ENCODE assay signal across 8 mouse cellular contexts in genomic region chr5:130171423-130171954, GRCm38 (mm10). TPM values are rescaled to one million over a fixed set of nuclear protein-coding genes. Genes with fewer than 3 reads are reported as not detected.
DNase-seq lines count a peak whose midpoint lies in the region; ATAC-seq and TF ChIP-seq lines count a peak whose summit lies in the region.

Gene Rabgef1, plus strand, starts transcription at chr5:130171798.

- no peak for TF ChIP-seq EP300 in MEL (IDR thresholded peaks at IDR 0.05; ENCODE audit: low read depth in 1 of 2, low read length in 2 of 2)

- H3K4me2 ChIP-seq in neural tube, embryonic 15.5 days = peak within 1 kb of the TSS; percentile 82

- H3K4me3 ChIP-seq in MEL (ENCODE audit: control insufficient read depth in 1 of 2, insufficient read depth in 1 of 2, low read depth in 2 of 2, low read length in 2 of 2) = peak within 1 kb of the TSS; percentile 78 to 98
- peak within 1 kb of the TSS; percentile 83 for H3K4me3 ChIP-seq in layer of hippocampus, adult 2 months
- H3K4me3 ChIP-seq in lung, adult 2 months (replicated peaks; ENCODE audit: extremely low read depth, low read depth, low read length) = peak within 1 kb of the TSS; percentile 63
- peak within 1 kb of the TSS; percentile 58 for H3K4me3 ChIP-seq in neural tube, embryonic 15.5 days (replicated peaks)

- H3K9me3 ChIP-seq in MEL (replicated peaks; ENCODE audit: insufficient read depth, low read length) = no peaks in the 10 kb centered on the region
- H3K9me3 ChIP-seq in neural tube, embryonic 15.5 days (replicated peaks) = no peaks in the 10 kb centered on the region

- DNase-seq in MEL (ENCODE audit: low read depth, low spot score) = peak; percentile 91
- peak; percentile 91 for DNase-seq in cerebellum, adult 8-10 months
- peak; percentile 86 for DNase-seq in forelimb bud, embryonic 11.5 days (ENCODE audit: low read depth, low spot score)
- DNase-seq in heart, postnatal 4 days = peak; percentile 97
- DNase-seq in layer of hippocampus, adult 2 months (ENCODE audit: low spot score in 2 of 2) = peak; percentile 91 to 92
- DNase-seq in lung, adult 2 months = peak; percentile 96
- peak; percentile 95 for DNase-seq in testis, postnatal 10 days (ENCODE audit: low spot score)

- peak within 1 kb of the TSS; percentile 99 for H3K27ac ChIP-seq in MEL (ENCODE audit: control insufficient read depth, low read depth, low read length)
- H3K27ac ChIP-seq in layer of hippocampus, adult 2 months = peak within 1 kb of the TSS; percentile 98
- H3K27ac ChIP-seq in neural tube, embryonic 15.5 days (replicated peaks) = peak within 1 kb of the TSS; percentile 92

- peak; percentile 86 to 92 for TF ChIP-seq POLR2A in MEL (IDR thresholded peaks at IDR 0.05; ENCODE audit: control insufficient read depth in 1 of 2, insufficient read depth in 1 of 2, low read depth in 1 of 2, low read length in 2 of 2, poor library complexity in 1 of 2)
- peak; percentile 98 for TF ChIP-seq POLR2A in lung, adult 2 months (IDR thresholded peaks at IDR 0.05; ENCODE audit: borderline replicate concordance, extremely low read depth, low read depth, low read length)

- H3K27me3 ChIP-seq in MEL (ENCODE audit: control insufficient read depth in 1 of 2, insufficient read depth in 2 of 2, low read length in 2 of 2) = no peaks in the 10 kb centered on the region
- no peaks in the 10 kb centered on the region for H3K27me3 ChIP-seq in neural tube, embryonic 15.5 days (replicated peaks)

- under 1% methylated on average over 53 of the region's 62 CpGs for WGBS in lung, adult 2 months
- under 1% methylated on average over 53 of the region's 62 CpGs for WGBS in neural tube, embryonic 15.5 days

- peaks cover 46% of the 10 kb centered on the region for H3K79me2 ChIP-seq in MEL (ENCODE audit: control insufficient read depth, insufficient read depth, low read length, poor library complexity)

- no peak for TF ChIP-seq RAD21 in MEL (IDR thresholded peaks at IDR 0.05; ENCODE audit: low read depth, low read length)

- 0 out of 6 replicates have a peak, but pooled peaks of 1 of the 3 experiments have one; percentile 0 for TF ChIP-seq CTCF in MEL (IDR thresholded peaks at IDR 0.05 in 2 of 3, conservative IDR thresholded peaks at IDR 0.05 in 1 of 3; ENCODE audit: control insufficient read depth in 1 of 3, insufficient read depth in 1 of 3, low read depth in 2 of 3, low read length in 3 of 3, poor library complexity in 1 of 3, severe bottlenecking in 1 of 3)
- TF ChIP-seq CTCF in layer of hippocampus, adult 2 months (conservative IDR thresholded peaks at IDR 0.05) = no peak
- no peak for TF ChIP-seq CTCF in lung, adult 2 months (IDR thresholded peaks at IDR 0.05; ENCODE audit: insufficient read depth, low read length)

- ATAC-seq in neural tube, embryonic 15.5 days (ENCODE audit: low FRiP score) = peak; percentile 97

- peak within 1 kb of the TSS; percentile 97 for H3K9ac ChIP-seq in MEL (ENCODE audit: control insufficient read depth, low read depth, low read length, poor library complexity, severe bottlenecking)
- peak within 1 kb of the TSS; percentile 83 for H3K9ac ChIP-seq in neural tube, embryonic 15.5 days (replicated peaks)

- H3K36me3 ChIP-seq in MEL (ENCODE audit: control insufficient read depth in 1 of 2, insufficient read depth in 2 of 2, low read length in 2 of 2) = peaks cover 0 to 47% of the 10 kb centered on the region in 2 experiments; a peak in 2 of 4 replicates
- H3K36me3 ChIP-seq in neural tube, embryonic 15.5 days = no peaks in the 10 kb centered on the region

- peaks cover 27 to 47% of the 10 kb centered on the region in 2 experiments for H3K4me1 ChIP-seq in MEL (ENCODE audit: control insufficient read depth in 1 of 2, insufficient read depth in 2 of 2, low read length in 2 of 2)
- H3K4me1 ChIP-seq in lung, adult 2 months (ENCODE audit: control insufficient read depth, insufficient read depth, low read length) = peaks cover 9% of the 10 kb centered on the region; the same call in 1 of the 2 replicates
- peaks cover 27% of the 10 kb centered on the region for H3K4me1 ChIP-seq in neural tube, embryonic 15.5 days

TF ChIP-seq in MEL, 35 proteins besides CTCF, POLR2A, EP300 and RAD21:
- TF ChIP-seq RCOR1 (IDR thresholded peaks at IDR 0.05; ENCODE audit: low read depth, low read length) = no peak
- peak; percentile 61 for TF ChIP-seq NRF1 (IDR thresholded peaks at IDR 0.05; ENCODE audit: insufficient read depth, low read depth, low read length, poor library complexity, severe bottlenecking)
- no peak for TF ChIP-seq ZKSCAN1 (IDR thresholded peaks at IDR 0.05; ENCODE audit: low read depth, low read length)
- TF ChIP-seq E2F4 (IDR thresholded peaks at IDR 0.05; ENCODE audit: borderline replicate concordance, low read depth, low read length) = no peak
- no peak for TF ChIP-seq JUND (IDR thresholded peaks at IDR 0.05; ENCODE audit: low read depth, low read length)
- TF ChIP-seq MAFK (IDR thresholded peaks at IDR 0.05; ENCODE audit: borderline replicate concordance, low read depth, low read length) = no peak
- TF ChIP-seq MAX (IDR thresholded peaks at IDR 0.05; ENCODE audit: low read length) = no peak
- TF ChIP-seq SIN3A (IDR thresholded peaks at IDR 0.05; ENCODE audit: low read length) = no peak
- peak; percentile 82 for TF ChIP-seq ELF1 (IDR thresholded peaks at IDR 0.05; ENCODE audit: low read depth, low read length)
- no peak for TF ChIP-seq MXI1 (IDR thresholded peaks at IDR 0.05; ENCODE audit: low read depth, low read length)
- peak; percentile 80 for TF ChIP-seq HCFC1 (IDR thresholded peaks at IDR 0.05; ENCODE audit: low read depth, low read length)
- TF ChIP-seq NELFE (IDR thresholded peaks at IDR 0.05; ENCODE audit: low read depth, low read length) = peak; percentile 86
- no peak for TF ChIP-seq ZC3H11A (IDR thresholded peaks at IDR 0.05; ENCODE audit: low read depth, low read length)
- TF ChIP-seq CHD2 (IDR thresholded peaks at IDR 0.05; ENCODE audit: low read length) = no peak
- no peak for TF ChIP-seq ZNF384 (IDR thresholded peaks at IDR 0.05; ENCODE audit: low read depth, low read length)
- no peak for TF ChIP-seq MEF2A (IDR thresholded peaks at IDR 0.05; ENCODE audit: extremely low read depth, insufficient replicate concordance, low read depth, low read length, poor library complexity, severe bottlenecking)
- no peak; the same call in 1 of the 2 replicates for TF ChIP-seq MAZ (IDR thresholded peaks at IDR 0.05; ENCODE audit: low read depth, low read length)
- TF ChIP-seq MYB (IDR thresholded peaks at IDR 0.05; ENCODE audit: low read depth, low read length) = no peak
- no peak for TF ChIP-seq SMC3 (IDR thresholded peaks at IDR 0.05; ENCODE audit: low read depth, low read length)
- TF ChIP-seq CHD1 (IDR thresholded peaks at IDR 0.05; ENCODE audit: low read depth, low read length) = no peak; the same call in 1 of the 2 replicates
- no peak for TF ChIP-seq ETS1 (IDR thresholded peaks at IDR 0.05; ENCODE audit: low read depth, low read length)
- TF ChIP-seq BHLHE40 (IDR thresholded peaks at IDR 0.05; ENCODE audit: borderline replicate concordance, low read depth, low read length) = no peak
- TF ChIP-seq TAL1 (IDR thresholded peaks at IDR 0.05; ENCODE audit: low read length) = peak; percentile 1; the same call in 1 of the 2 replicates
- no peak for TF ChIP-seq GATA1 (IDR thresholded peaks at IDR 0.05; ENCODE audit: low read depth, low read length)
- no peak for TF ChIP-seq MYC (IDR thresholded peaks at IDR 0.05; ENCODE audit: low read depth, low read length)
- TF ChIP-seq USF2 (IDR thresholded peaks at IDR 0.05; ENCODE audit: borderline replicate concordance in 1 of 2, insufficient read depth in 1 of 2, low read depth in 1 of 2, low read length in 2 of 2) = no peak
- peak; percentile 32; the same call in 1 of the 2 replicates for TF ChIP-seq TCF12 (IDR thresholded peaks at IDR 0.05; ENCODE audit: low read depth, low read length)
- peak; percentile 81 for TF ChIP-seq POLR2AphosphoS2 (IDR thresholded peaks at IDR 0.05; ENCODE audit: low read length)
- TF ChIP-seq USF1 (IDR thresholded peaks at IDR 0.05; ENCODE audit: low read depth, low read length) = no peak
- TF ChIP-seq ZMIZ1 (IDR thresholded peaks at IDR 0.05; ENCODE audit: low read depth, low read length) = no peak
- TF ChIP-seq UBTF (IDR thresholded peaks at IDR 0.05; ENCODE audit: borderline replicate concordance, insufficient read depth, low read depth, low read length) = no peak
- no peak for TF ChIP-seq GABPA (IDR thresholded peaks at IDR 0.05; ENCODE audit: low read depth, low read length)
TF ChIP-seq in MEL: peak in this region for 7.

RNA-seq across cellular contexts. Expression of gene Rabgef1, which starts in this region (rescaled TPM):
- total RNA-seq in MEL (2012; rRNA removed) = 24.3 and 25.8 TPM in 2 replicates
- 10 to 100 TPM in 1 of 2 experiments, not detected in 1; 35.1 TPM for polyA plus RNA-seq in MEL (2012; ENCODE audit: insufficient read depth in 1 of 2, insufficient read length in 2 of 2, low read depth in 1 of 2, low replicate concordance in 2 of 2, missing spikeins in 1 of 2)
- total RNA-seq in heart, postnatal 4 days (2021) = 10 to 100 TPM; 19.4 to 23.5 TPM
- 10 to 100 TPM; 48.8 to 51.1 TPM for total RNA-seq in layer of hippocampus, adult 2 months (2021)
- 24.3 and 32.2 TPM in 2 replicates for polyA plus RNA-seq in lung, adult 2 months (2012; rRNA removed)
- 38.9 and 42.0 TPM in 2 replicates for polyA plus RNA-seq in neural tube, embryonic 15.5 days (2015; fragmentation: Nextera tagmentation; extraction: Ambion mirVana)

Comparison
In these comparisons a context has a peak if more than half of its experiments do, and no peak if none do; other contexts are left out.
1. Peak in every context shown above with its lines: DNase-seq, ATAC-seq, H3K4me3 ChIP-seq and H3K27ac ChIP-seq.